Mouse (Mus musculus): ENCODE data around the gene Gap43. TPM values are rescaled to one million over a fixed set of nuclear protein-coding genes. Genes with fewer than 3 reads are reported as not detected.

The Gap43 gene
- polyA plus RNA-seq, 1 experiment from 2014 or later = 55.5 TPM

DNA sequence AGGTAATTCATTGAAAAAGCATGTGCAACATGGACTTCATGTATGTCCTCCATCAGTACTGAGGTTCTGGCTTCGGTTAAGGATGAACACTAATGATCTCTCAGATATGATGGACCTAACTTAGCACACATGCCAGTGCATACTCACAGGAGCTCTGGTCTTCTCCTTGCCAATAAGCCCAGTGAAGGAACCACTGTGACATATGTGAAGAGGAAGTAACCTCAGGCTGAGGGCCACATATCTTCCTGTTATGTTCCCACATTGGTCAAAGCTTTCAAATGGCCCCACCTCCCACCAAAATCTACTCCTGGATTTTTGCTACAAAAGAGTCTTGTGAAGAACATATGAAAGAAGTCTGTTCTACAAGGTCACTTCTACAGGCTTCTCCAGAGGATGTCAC is 28.3 kb downstream of the Gap43 start:
- no peaks in the 10 kb centered on the region for H3K9me3 ChIP-seq (ENCODE audit: control insufficient read depth, low read length)
- H3K27ac ChIP-seq (ENCODE audit: low read length) = no peak overlapping the region
- H3K4me3 ChIP-seq (ENCODE audit: low read length) = no peak overlapping the region
- no peak overlapping the region for H3K4me2 ChIP-seq (ENCODE audit: low read depth, low read length)
- ATAC-seq = no peak
- no peaks in the 10 kb centered on the region for H3K36me3 ChIP-seq (ENCODE audit: control insufficient read depth, insufficient read depth, low read length)
- H3K9ac ChIP-seq (ENCODE audit: low read depth, low read length) = no peak overlapping the region
- 97% methylated on average over 1 of the region's 1 CpGs for WGBS
- H3K4me1 ChIP-seq (ENCODE audit: control insufficient read depth, insufficient read depth, low read length) = no peaks in the 10 kb centered on the region
- no peaks in the 10 kb centered on the region for H3K27me3 ChIP-seq (replicated peaks; ENCODE audit: control insufficient read depth, insufficient read depth, low read length)

DNA sequence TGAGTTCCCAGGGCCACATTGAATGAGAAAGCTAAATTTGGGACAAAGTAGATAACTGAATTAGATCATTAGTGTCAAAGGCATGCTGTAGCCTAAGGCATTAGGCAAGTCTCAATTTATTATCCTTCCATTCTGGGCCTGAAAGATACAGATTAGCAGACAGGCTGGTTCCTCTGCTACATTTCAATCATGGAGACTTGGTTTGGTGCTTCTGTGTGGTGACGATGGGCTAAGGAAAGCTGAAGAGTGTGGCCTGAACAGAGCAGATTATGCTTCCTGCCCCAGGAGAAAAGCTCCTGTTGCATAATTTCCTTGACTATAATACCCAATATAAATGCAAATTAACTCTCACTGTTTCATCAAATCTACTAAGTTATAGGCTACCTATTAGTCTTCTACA is 31.7 kb downstream of the Gap43 start:
- no peak for ATAC-seq
- Histone ChIP-seq H3K27ac (ENCODE audit: low read length) (no peak overlapping the region), H3K36me3 (ENCODE audit: control insufficient read depth, insufficient read depth, low read length) (no peaks in the 10 kb centered on the region), H3K27me3 (replicated peaks; ENCODE audit: control insufficient read depth, insufficient read depth, low read length) (no peaks in the 10 kb centered on the region), H3K4me2 (ENCODE audit: low read depth, low read length) (no peak overlapping the region), H3K4me1 (ENCODE audit: control insufficient read depth, insufficient read depth, low read length) (peaks cover 4% of the 10 kb centered on the region; the same call in 1 of the 2 replicates), H3K9ac (ENCODE audit: low read depth, low read length) (no peak overlapping the region), H3K9me3 (ENCODE audit: control insufficient read depth, low read length) (no peaks in the 10 kb centered on the region), H3K4me3 (ENCODE audit: low read length) (no peak overlapping the region)
- 92% methylated on average over 1 of the region's 1 CpGs for WGBS

DNA sequence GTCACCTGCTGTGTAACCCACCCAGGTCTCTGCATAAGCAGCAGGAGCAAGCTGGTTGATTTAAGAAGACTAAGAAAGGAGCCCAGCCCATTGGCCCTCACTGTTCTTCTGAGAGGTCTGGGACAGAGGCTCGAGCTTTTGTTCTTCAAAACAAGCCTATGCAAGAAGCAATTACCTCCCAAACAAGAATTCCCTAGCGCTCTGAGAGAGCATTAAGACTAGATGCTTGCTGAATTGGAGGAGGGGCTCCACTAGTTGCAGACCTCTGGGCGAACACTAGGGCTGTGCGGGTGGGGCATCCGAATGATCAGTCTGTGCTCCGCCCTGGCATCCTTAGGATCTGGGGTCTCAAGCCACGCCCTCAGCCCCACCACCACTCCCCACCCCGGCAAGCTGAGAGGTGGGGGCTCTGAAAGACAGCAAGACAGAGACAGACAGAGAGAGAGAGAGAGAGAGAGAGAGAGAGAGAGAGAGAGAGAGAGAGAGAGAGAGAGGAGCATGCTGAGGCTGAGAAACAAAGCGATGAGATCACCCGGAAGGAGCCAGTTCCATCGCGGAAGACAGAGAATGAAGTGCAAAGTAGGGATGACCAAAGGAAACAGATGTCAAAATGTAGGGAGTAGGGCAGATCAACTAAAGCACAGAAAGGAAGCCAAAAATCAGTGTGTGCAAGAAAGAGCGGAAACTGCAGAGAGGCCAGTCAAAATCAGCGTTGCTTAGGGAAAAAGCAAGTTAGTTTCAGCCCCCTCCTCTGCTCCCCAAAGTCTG is 34.3 kb downstream of the Gap43 start:
- Histone ChIP-seq H3K27me3 (replicated peaks; ENCODE audit: control insufficient read depth, insufficient read depth, low read length) (no peaks in the 10 kb centered on the region), H3K27ac (ENCODE audit: low read length) (peak overlapping the region; percentile 28; the same call in 1 of the 2 replicates), H3K4me1 (ENCODE audit: control insufficient read depth, insufficient read depth, low read length) (peaks cover 4% of the 10 kb centered on the region; the same call in 1 of the 2 replicates), H3K9me3 (ENCODE audit: control insufficient read depth, low read length) (no peaks in the 10 kb centered on the region), H3K4me3 (ENCODE audit: low read length) (peak overlapping the region; percentile 27), H3K9ac (ENCODE audit: low read depth, low read length) (peak overlapping the region; percentile 57), H3K36me3 (ENCODE audit: control insufficient read depth, insufficient read depth, low read length) (no peaks in the 10 kb centered on the region), H3K4me2 (ENCODE audit: low read depth, low read length) (peak overlapping the region; percentile 55)
- 4% methylated on average over 14 of the region's 14 CpGs for WGBS
- peak; percentile 89 for ATAC-seq

DNA sequence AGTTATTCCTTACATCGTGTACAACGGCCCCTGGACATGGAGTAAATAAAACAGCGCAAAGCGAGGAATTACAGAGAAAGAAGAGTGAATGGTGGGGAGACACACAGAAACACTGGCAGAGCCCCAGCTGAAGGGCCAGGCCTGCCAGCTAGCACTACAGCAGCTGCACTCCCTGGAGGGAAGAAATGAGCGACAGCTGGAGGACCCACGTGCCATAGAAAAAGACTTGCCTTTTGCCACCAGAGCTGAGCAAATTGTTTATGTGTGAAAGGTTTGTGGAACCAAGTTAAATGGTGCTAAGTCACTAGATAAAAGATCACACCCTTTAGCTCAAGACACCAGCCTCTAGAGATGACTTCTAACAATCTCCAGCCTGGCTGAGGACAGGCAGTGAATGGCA is 37.0 kb downstream of the Gap43 start:
- no peak for ATAC-seq
- no peaks in the 10 kb centered on the region for H3K27me3 ChIP-seq (replicated peaks; ENCODE audit: control insufficient read depth, insufficient read depth, low read length)
- WGBS = 43% methylated on average over 6 of the region's 6 CpGs

DNA sequence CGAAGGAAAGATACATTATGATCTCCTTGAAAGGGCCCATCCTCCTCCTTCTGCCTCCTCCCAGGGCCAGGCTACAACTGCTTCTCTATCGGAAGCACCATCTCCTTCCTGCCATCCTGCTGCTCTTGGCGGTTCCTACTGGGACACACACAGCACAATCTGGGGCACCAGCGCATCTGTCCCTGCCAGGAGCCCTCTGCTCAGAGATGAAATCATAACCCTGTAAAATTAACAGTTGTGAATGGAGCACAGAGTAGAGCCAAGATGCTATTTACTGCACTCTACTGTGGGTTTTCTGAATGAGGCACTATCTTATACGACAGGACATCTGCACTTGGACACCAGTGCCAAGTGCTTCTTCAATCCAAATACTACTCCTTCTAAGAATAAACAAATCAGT is 46.0 kb downstream of the Gap43 start:
- Histone ChIP-seq H3K9ac (ENCODE audit: low read depth, low read length) (no peak overlapping the region), H3K36me3 (ENCODE audit: control insufficient read depth, insufficient read depth, low read length) (no peaks in the 10 kb centered on the region), H3K27me3 (replicated peaks; ENCODE audit: control insufficient read depth, insufficient read depth, low read length) (no peaks in the 10 kb centered on the region), H3K4me2 (ENCODE audit: low read depth, low read length) (no peak overlapping the region), H3K27ac (ENCODE audit: low read length) (no peak overlapping the region), H3K4me1 (ENCODE audit: control insufficient read depth, insufficient read depth, low read length) (no peaks in the 10 kb centered on the region), H3K4me3 (ENCODE audit: low read length) (no peak overlapping the region), H3K9me3 (ENCODE audit: control insufficient read depth, low read length) (no peaks in the 10 kb centered on the region)
- ATAC-seq = no peak
- 73% methylated on average over 5 of the region's 5 CpGs for WGBS

More for the DNA sequence above, 37.0 kb downstream of the Gap43 start:
- H3K27ac ChIP-seq (ENCODE audit: low read length) = no peak overlapping the region
- no peak overlapping the region for H3K9ac ChIP-seq (ENCODE audit: low read depth, low read length)
- no peaks in the 10 kb centered on the region for H3K9me3 ChIP-seq (ENCODE audit: control insufficient read depth, low read length)
- H3K4me1 ChIP-seq (ENCODE audit: control insufficient read depth, insufficient read depth, low read length) = peaks cover 4% of the 10 kb centered on the region; the same call in 1 of the 2 replicates
- H3K36me3 ChIP-seq (ENCODE audit: control insufficient read depth, insufficient read depth, low read length) = no peaks in the 10 kb centered on the region
- no peak overlapping the region for H3K4me3 ChIP-seq (ENCODE audit: low read length)
- H3K4me2 ChIP-seq (ENCODE audit: low read depth, low read length) = no peak overlapping the region

DNA sequence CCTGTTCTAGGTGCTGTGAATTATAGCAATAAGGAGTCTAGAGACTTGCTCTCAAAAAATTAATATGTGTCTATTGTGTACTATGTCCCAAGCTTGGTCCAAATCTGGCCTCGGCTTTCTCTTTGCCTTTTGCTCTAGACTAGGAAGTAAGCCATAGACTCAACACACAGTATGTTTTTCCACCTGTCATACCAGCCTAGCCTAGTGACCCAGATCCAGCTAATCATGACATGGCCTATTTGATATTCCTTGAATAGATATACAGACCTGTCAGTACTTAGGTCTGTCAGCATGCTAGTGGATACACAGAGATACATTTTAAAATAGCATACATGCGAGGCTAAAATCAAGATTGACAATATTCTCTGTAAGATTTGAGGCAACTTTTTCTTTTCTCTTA is 46.4 kb downstream of the Gap43 start:
- 92% methylated on average over 2 of the region's 2 CpGs for WGBS
- ATAC-seq = no peak
- no peaks in the 10 kb centered on the region for H3K36me3 ChIP-seq (ENCODE audit: control insufficient read depth, insufficient read depth, low read length)
- H3K4me2 ChIP-seq (ENCODE audit: low read depth, low read length) = no peak overlapping the region
- H3K4me1 ChIP-seq (ENCODE audit: control insufficient read depth, insufficient read depth, low read length) = no peaks in the 10 kb centered on the region
- no peak overlapping the region for H3K4me3 ChIP-seq (ENCODE audit: low read length)
- H3K9ac ChIP-seq (ENCODE audit: low read depth, low read length) = no peak overlapping the region
- H3K27me3 ChIP-seq (replicated peaks; ENCODE audit: control insufficient read depth, insufficient read depth, low read length) = no peaks in the 10 kb centered on the region
- H3K9me3 ChIP-seq (ENCODE audit: control insufficient read depth, low read length) = no peaks in the 10 kb centered on the region
- H3K27ac ChIP-seq (ENCODE audit: low read length) = no peak overlapping the region

DNA sequence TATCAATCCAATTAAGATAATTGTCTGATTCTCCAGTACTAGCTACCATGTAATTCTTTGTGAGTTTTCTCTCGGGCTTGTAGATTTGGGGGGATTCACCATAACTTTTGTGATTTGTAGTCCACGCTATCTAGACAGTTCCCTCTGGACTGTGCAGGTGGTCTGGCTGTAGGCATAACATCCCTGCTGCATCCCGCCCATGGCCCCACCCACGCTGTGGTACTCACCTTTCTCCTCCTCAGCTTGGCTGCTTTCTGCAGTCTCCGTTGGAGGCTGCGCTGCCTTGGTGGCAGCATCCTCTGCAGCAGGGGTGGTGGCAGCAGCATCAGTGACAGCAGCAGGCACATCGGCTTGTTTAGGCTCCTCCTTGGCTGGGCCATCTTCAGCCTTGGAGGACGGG is 48.9 kb downstream of the Gap43 start:
- no peaks in the 10 kb centered on the region for H3K9me3 ChIP-seq (ENCODE audit: control insufficient read depth, low read length)
- WGBS = 76% methylated on average over 8 of the region's 8 CpGs
- no peaks in the 10 kb centered on the region for H3K27me3 ChIP-seq (replicated peaks; ENCODE audit: control insufficient read depth, insufficient read depth, low read length)
- H3K36me3 ChIP-seq (ENCODE audit: control insufficient read depth, insufficient read depth, low read length) = no peaks in the 10 kb centered on the region
- no peak overlapping the region for H3K27ac ChIP-seq (ENCODE audit: low read length)
- H3K4me1 ChIP-seq (ENCODE audit: control insufficient read depth, insufficient read depth, low read length) = no peaks in the 10 kb centered on the region
- no peak overlapping the region for H3K4me2 ChIP-seq (ENCODE audit: low read depth, low read length)
- H3K4me3 ChIP-seq (ENCODE audit: low read length) = no peak overlapping the region
- no peak overlapping the region for H3K9ac ChIP-seq (ENCODE audit: low read depth, low read length)
- no peak for ATAC-seq

DNA sequence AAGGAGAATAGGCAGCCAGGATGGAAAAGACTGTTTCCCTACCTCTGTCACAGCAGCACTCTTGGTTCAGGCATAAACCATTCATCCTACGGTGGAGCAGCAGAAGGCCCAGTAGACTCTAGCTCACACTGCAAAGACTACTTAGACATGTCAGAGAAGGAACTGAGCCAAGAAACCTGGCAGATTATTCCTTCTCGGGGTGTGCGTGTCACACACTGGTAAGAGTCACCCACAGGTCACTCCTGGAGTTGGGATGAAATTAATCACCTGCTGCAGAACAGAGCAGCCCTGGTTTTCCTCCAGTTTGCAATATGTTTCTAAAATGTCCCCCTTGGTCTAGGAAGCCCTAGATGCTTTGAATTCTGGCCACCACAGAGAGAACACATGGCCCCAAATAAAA is 56.4 kb downstream of the Gap43 start:
- WGBS = 74% methylated on average over 3 of the region's 3 CpGs
- no peak for ATAC-seq
- Histone ChIP-seq H3K36me3 (ENCODE audit: control insufficient read depth, insufficient read depth, low read length) (no peaks in the 10 kb centered on the region), H3K9me3 (ENCODE audit: control insufficient read depth, low read length) (no peaks in the 10 kb centered on the region), H3K4me1 (ENCODE audit: control insufficient read depth, insufficient read depth, low read length) (no peaks in the 10 kb centered on the region), H3K4me3 (ENCODE audit: low read length) (no peak overlapping the region), H3K4me2 (ENCODE audit: low read depth, low read length) (no peak overlapping the region), H3K27me3 (replicated peaks; ENCODE audit: control insufficient read depth, insufficient read depth, low read length) (no peaks in the 10 kb centered on the region), H3K27ac (ENCODE audit: low read length) (no peak overlapping the region), H3K9ac (ENCODE audit: low read depth, low read length) (no peak overlapping the region)

DNA sequence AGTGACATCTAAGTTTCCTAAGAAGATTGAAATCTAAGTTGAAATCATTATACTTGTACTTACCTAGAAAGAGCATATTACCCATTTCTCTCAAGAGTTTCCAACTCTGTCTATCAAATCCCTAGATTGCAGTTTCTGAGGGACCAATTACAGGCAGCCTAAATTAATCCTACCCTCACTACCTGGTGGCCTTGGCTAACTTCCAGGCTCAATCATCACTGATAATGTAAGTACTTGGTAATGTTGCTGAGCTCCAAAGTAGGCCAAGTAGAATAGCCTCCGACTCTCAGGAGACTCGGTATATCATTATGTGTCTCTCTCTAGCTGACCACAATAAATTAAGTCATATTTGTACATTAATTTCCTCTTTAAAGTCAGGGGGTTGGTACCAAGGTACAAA is 62.7 kb downstream of the Gap43 start:
- Histone ChIP-seq H3K4me3 (ENCODE audit: low read length) (no peak overlapping the region), H3K9ac (ENCODE audit: low read depth, low read length) (no peak overlapping the region), H3K36me3 (ENCODE audit: control insufficient read depth, insufficient read depth, low read length) (no peaks in the 10 kb centered on the region), H3K27ac (ENCODE audit: low read length) (no peak overlapping the region), H3K9me3 (ENCODE audit: control insufficient read depth, low read length) (no peaks in the 10 kb centered on the region), H3K4me2 (ENCODE audit: low read depth, low read length) (no peak overlapping the region), H3K27me3 (replicated peaks; ENCODE audit: control insufficient read depth, insufficient read depth, low read length) (no peaks in the 10 kb centered on the region), H3K4me1 (ENCODE audit: control insufficient read depth, insufficient read depth, low read length) (no peaks in the 10 kb centered on the region)
- 90% methylated on average over 2 of the region's 2 CpGs for WGBS
- ATAC-seq = no peak

DNA sequence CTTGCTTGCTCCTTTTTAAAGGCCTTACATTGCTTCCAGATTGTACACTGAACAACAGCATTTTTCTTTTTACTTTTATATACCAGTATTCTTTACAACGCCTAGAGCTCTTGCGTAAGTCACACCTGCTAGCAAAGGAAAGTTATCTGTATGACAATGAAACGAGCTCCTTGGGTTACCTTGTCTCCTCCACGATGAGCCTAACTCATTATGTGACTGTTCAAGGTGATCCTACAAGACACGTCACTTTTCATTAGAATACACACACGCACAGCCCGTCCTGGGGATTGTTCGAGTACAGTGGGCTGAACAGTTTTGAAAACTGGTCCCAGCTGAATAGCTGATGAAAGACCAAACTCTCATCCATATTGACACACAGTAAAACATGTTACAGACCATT is 63.2 kb downstream of the Gap43 start:
- Histone ChIP-seq H3K27me3 (replicated peaks; ENCODE audit: control insufficient read depth, insufficient read depth, low read length) (no peaks in the 10 kb centered on the region), H3K27ac (ENCODE audit: low read length) (no peak overlapping the region), H3K4me1 (ENCODE audit: control insufficient read depth, insufficient read depth, low read length) (no peaks in the 10 kb centered on the region), H3K9ac (ENCODE audit: low read depth, low read length) (no peak overlapping the region), H3K4me3 (ENCODE audit: low read length) (no peak overlapping the region), H3K4me2 (ENCODE audit: low read depth, low read length) (no peak overlapping the region), H3K9me3 (ENCODE audit: control insufficient read depth, low read length) (no peaks in the 10 kb centered on the region), H3K36me3 (ENCODE audit: control insufficient read depth, insufficient read depth, low read length) (no peaks in the 10 kb centered on the region)
- ATAC-seq = peak; percentile 62
- WGBS = 71% methylated on average over 8 of the region's 8 CpGs
